Comparison of ENCODE assay signal across 9 mouse cellular contexts in the genomic region with DNA sequence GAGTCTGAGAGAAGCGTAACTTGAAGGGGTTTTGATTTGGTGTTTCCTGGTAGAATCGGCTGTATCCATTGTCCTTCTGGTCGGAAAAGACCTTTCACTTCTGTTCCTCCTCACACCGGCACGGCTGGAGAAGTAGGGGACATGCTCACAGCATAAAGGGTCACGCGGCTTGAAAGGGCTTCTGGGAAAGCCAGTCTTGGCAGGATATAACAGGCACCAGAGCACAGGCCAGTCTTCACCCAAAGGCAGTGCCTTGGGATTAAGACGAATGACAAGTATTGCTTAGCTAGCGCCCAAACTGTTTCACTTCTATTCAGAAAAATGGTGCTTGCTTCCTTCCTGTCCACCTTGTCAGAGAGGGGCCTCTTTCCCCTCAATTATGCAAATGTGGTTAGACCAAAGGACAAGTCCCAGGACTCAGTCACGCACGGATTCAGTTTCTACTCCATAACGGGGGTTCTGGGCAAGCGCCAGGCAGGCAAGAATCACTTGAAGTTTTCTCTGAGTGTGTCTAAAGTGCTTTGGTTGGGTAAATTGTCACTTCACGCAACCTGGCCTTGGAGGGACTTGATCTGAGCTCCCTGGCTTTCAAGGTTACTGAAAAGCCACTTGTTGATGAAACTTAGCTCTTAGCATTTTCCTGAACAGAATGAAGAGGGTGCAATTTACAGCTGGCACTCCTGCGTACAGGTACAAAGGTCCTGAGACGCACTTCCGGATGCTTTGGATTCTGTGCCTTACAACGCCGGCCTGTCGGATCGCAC. TPM values are rescaled to one million over a fixed set of nuclear protein-coding genes. Genes with fewer than 3 reads are reported as not detected.
A peak's percentile ranks its signal among the peaks of the same experiment; 100 is the strongest.
DNase-seq lines count a peak whose midpoint lies in the region; ATAC-seq lines count a peak whose summit lies in the region.
"Had no signal": no experiment of that assay in that cellular context is flagged by ENCODE, and none has a peak within 500 bp of the region (broad histone marks: within the 10 kb centered on the region; RNA-seq: fewer than 3 reads in every experiment).

No protein-coding gene starts in this region.

- DNase-seq in frontal cortex, postnatal 25 days (ENCODE audit: low spot score in 2 of 2): no peak
- peak; percentile 38 for DNase-seq in ZHBTc4 (ENCODE audit: low read depth, low spot score)
- DNase-seq in kidney, adult 18-20 months: peak; percentile 57
- DNase-seq in lung, postnatal 36 days: peak; percentile 37
- DNase-seq in T-cell, adult 2 months (ENCODE audit: low spot score): no peak
- DNase-seq in natural killer cell, adult 2 months (ENCODE audit: low spot score in 2 of 2): no peak
- DNase-seq in adrenal gland, adult 18-20 months (ENCODE audit: low spot score in 2 of 2): no peak
- DNase-seq: adrenal gland, adult 2 months had no signal

- ATAC-seq in frontal cortex, adult (ENCODE audit: low TSS enrichment): peak; percentile 62; the same call in 1 of the 2 replicates

RNA-seq across cellular contexts. Expression of a gene that starts 3.1 kb away (rescaled TPM):
- total RNA-seq in adrenal gland, adult 18-20 months (2021): 100 to 1,000 TPM; 155 to 227 TPM

Comparison
In these comparisons a context has a peak if more than half of its experiments do, and no peak if none do; other contexts are left out.
1. DNase-seq: peak in ZHBTc4 (single experiment), kidney, adult 18-20 months (single experiment) and lung, postnatal 36 days (single experiment); none in frontal cortex, postnatal 25 days (0 of 2), T-cell, adult 2 months (single experiment), natural killer cell, adult 2 months (0 of 2) and adrenal gland, adult 18-20 months (0 of 2).